Mouse (Mus musculus): ENCODE measurements around the gene Znrf3.

DNA sequence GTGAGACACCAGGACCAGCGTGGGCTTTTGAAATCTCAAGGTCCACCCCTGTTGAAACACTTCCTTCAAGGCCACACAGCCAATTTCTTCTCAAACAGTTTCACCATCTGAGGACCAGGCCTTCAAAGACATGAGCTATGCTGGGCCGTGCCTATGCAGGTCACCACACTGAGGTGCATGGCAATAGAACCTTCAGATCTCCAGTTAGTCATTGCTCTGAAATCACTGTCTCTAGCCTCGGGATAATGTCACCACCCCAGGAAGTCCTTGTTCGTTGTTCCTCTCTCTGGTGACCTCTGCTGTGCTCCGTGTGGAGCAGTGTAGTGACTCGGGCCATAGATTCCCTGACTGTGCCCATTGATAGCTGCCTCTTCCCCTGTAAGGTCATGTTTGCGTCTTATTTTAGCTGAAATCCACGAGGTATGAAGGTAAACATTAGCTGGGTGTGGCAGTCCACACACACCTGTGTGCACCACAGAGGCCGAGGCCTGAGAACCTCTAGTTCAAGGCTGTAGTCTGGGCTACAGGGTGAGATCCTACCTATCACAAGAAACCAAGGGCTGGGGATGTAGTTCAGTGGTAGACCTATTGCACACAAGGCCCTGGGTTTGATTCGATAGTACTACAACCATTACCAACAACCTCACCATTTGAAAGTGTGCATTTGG lies 46.5 kb upstream of the Znrf3 start:
- no peak for TF ChIP-seq GATA1 (IDR thresholded peaks at IDR 0.05; ENCODE audit: borderline replicate concordance, low read length)
- no peak for TF ChIP-seq CTCF (IDR thresholded peaks at IDR 0.05; ENCODE audit: low read depth, low read length)
- no peak for TF ChIP-seq POLR2AphosphoS5 (IDR thresholded peaks at IDR 0.05; ENCODE audit: insufficient replicate concordance, low read depth, low read length)
- no peak for TF ChIP-seq TAL1 (conservative IDR thresholded peaks at IDR 0.05; ENCODE audit: low read depth, low read length)
- no peak for TF ChIP-seq GATA2 (IDR thresholded peaks at IDR 0.05; ENCODE audit: borderline replicate concordance, low read depth, low read length)

Data from G1E (cell line).